Mouse (Mus musculus) midbrain, postnatal 0 days (tissue): ENCODE results near the gene Drg1. TPM values are rescaled to one million over a fixed set of nuclear protein-coding genes. Genes with fewer than 3 reads are reported as not detected.
A peak's percentile ranks its signal among the peaks of the same experiment; 100 is the strongest.
"Not testable (repeated sequence)": the region's sequence is repeated elsewhere in the genome, so short reads cannot be mapped to it uniquely, and the experiment has no call there.

Experiments used
- ATAC-seq: fragments of 200-750 bp; cut with Nextera tagmentation; 2 replicates; pipeline ENCODE4 v1.8.0; 2017; ENCODE audit warnings: moderate number of reproducible peaks, mild to moderate bottlenecking, moderate TSS enrichment, moderate library complexity; ENCODE audit not compliant: low FRiP score
- DNase-seq: peaks from one replicate; pipeline ENCODE4 v3.0.0-alpha.2; 2015; ENCODE audit warnings: low spot score
- H3K27ac ChIP-seq: fragments of 300-500 bp; sonication (generic); 2 replicates; pipeline ENCODE4 v1.5.1; 2014; ENCODE audit warnings: low read depth, mild to moderate bottlenecking, low read length, mixed read lengths
- H3K27me3 ChIP-seq: fragments of 300-500 bp; sonication (generic); 2 replicates; pipeline ENCODE4 v1.6.1; 2014; ENCODE audit warnings: low read length, control low read depth, mixed read lengths; ENCODE audit not compliant: insufficient read depth
- H3K36me3 ChIP-seq: fragments of 300-500 bp; sonication (generic); 2 replicates; pipeline ENCODE4 v1.6.1; 2014; ENCODE audit warnings: low read length, control low read depth, mixed read lengths; ENCODE audit not compliant: insufficient read depth
- H3K4me1 ChIP-seq: fragments of 300-500 bp; sonication (generic); 2 replicates; pipeline ENCODE4 v1.6.1; 2014; ENCODE audit warnings: mild to moderate bottlenecking, control low read depth, antibody characterized with exemption, low read length, mixed read lengths; ENCODE audit not compliant: insufficient read depth
- H3K4me2 ChIP-seq: fragments of 300-500 bp; sonication (generic); 2 replicates; pipeline ENCODE4 v1.6.1; 2014; ENCODE audit warnings: low read depth, mild to moderate bottlenecking, low read length, mixed read lengths; ENCODE audit not compliant: poor library complexity, severe bottlenecking
- H3K4me3 ChIP-seq: fragments of 300-500 bp; sonication (generic); 2 replicates; pipeline ENCODE4 v1.5.1; 2014; ENCODE audit warnings: low read depth, mild to moderate bottlenecking, low read length, moderate library complexity
- H3K9ac ChIP-seq: fragments of 300-500 bp; sonication (generic); replicated peaks from 2 replicates; pipeline ENCODE4 v1.6.1; 2014; ENCODE audit warnings: mild to moderate bottlenecking, low read length, moderate library complexity, mixed read lengths; ENCODE audit not compliant: poor library complexity, severe bottlenecking
- H3K9me3 ChIP-seq: fragments of 300-500 bp; sonication (generic); 2 replicates; pipeline ENCODE4 v1.6.1; 2016; ENCODE audit warnings: low read length, control low read depth
- WGBS: fragments of 180-500 bp; shearing (Covaris S2); extraction: QIAGEN DNeasy Blood & Tissue Kit; methylation state at CpG from one replicate; pipeline ENCODE4 v1.1.7; 2014; 5-methylcytosine and 5-hydroxymethylcytosine counted together
- polyA plus RNA-seq: library from polyadenylated mRNA; unstranded; fragments of >200 nt; fragmentation: Nextera tagmentation; extraction: Ambion mirVana; gene quantifications from 2 replicates; pipeline ENCODE4 v1.2.1, GENCODE M21; 2015
- total RNA-seq: library from RNA; depleted of rRNA; stranded (reverse); fragments of >200 nt; gene quantifications from 2 replicates; pipeline ENCODE4 v1.2.3, GENCODE M21; 2014

Gene Drg1
- total and polyA plus RNA-seq, 2 experiments from 2014 or later: 80.6 to 183 TPM

DNA sequence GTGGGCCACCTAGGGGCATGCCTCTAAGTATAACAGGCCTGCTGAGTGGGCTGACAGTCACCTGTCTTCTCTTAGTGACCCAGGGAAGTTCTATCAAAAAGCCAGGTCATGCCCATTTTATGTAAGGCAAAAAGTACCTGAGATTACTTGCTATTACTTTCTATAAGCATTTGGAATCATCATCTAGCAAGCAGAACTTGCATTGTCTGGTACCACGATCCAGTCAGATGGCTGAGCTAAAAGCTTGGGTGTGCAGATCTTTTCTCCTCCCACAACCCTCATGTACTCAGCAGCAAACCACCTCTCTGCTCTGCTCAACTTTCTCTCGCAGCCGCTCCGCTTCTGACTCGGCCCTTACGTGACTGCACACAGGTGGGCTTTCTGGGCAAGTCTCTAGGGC is 108.2 kb downstream of the Drg1 start:
- peaks cover 20% of the 10 kb centered on the region; the same call in 1 of the 2 replicates for H3K9me3 ChIP-seq
- WGBS: 94% methylated on average over 6 of the region's 6 CpGs
- not testable (repeated sequence) for H3K4me1 ChIP-seq, H3K4me3 ChIP-seq, H3K9ac ChIP-seq, H3K27ac ChIP-seq, H3K36me3 ChIP-seq, H3K4me2 ChIP-seq, ATAC-seq, H3K27me3 ChIP-seq, DNase-seq

DNA sequence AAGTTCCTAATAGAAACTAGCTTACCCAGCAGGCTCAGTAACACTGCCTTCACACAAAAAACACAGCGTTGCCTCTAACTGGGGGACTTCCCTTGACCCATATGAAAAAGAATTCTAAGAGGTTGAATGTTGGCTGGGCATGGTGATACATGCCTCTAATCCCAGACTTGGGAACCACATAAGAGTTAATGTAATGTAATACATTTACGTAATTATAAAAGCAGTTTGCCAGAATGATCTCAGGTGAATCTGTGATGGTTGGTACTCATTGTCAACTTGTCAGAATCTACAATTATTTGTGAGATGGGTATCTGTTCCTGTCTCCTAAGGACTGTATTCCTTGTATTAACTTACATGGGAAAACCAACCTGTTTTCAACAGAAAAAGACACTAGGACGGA is 109.2 kb downstream of the Drg1 start:
- not testable (repeated sequence) for H3K4me3 ChIP-seq, H3K27ac ChIP-seq, H3K27me3 ChIP-seq, H3K4me1 ChIP-seq, H3K4me2 ChIP-seq, DNase-seq, H3K9ac ChIP-seq, H3K36me3 ChIP-seq
- 94% methylated on average over 2 of the region's 3 CpGs for WGBS
- 0 out of 2 replicates have a peak, but pooled peaks have one; percentile 6 for ATAC-seq
- peaks cover 15% of the 10 kb centered on the region; the same call in 1 of the 2 replicates for H3K9me3 ChIP-seq

DNA sequence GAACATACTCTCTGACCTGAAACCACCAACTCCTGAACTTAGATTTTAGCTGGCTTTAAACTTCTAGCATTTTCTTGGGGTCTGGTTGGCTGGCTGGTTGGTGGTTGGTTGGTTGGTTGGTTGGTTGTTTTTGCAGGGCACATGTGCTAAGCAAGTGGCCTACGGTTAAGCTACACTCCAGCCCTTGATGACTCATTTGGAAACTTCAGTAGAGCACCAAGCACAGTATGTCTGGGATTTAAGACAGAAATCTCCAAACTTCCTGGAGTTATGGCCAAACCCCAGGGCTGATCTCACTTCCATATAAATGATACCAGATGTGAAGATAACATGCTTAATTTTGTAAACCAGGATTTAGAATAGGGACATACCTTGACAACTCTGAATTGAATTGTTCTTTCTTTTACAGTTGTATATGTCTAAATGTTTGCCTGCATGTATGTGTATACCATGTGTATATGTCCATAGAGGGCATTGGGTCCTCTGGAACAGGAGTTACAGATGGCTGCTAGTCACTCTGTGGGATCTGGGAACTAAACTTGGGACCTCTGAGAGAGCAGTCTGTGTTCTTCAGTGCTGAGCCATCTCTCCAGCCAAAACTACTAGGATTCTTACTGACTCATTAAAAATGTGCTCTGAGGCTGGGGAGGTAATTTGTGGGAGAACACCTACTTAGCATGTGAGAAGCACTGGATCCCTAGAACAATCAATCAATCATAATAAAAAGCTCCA is 112.4 kb downstream of the Drg1 start:
- not testable (repeated sequence) for H3K4me1 ChIP-seq, H3K9ac ChIP-seq, H3K4me3 ChIP-seq, H3K36me3 ChIP-seq, H3K27ac ChIP-seq, H3K27me3 ChIP-seq, H3K4me2 ChIP-seq
- DNase-seq (peak; percentile 30), ATAC-seq (peak; percentile 35)
- peaks cover 19% of the 10 kb centered on the region for H3K9me3 ChIP-seq
- WGBS: 82% methylated on average over 1 of the region's 1 CpGs

DNA sequence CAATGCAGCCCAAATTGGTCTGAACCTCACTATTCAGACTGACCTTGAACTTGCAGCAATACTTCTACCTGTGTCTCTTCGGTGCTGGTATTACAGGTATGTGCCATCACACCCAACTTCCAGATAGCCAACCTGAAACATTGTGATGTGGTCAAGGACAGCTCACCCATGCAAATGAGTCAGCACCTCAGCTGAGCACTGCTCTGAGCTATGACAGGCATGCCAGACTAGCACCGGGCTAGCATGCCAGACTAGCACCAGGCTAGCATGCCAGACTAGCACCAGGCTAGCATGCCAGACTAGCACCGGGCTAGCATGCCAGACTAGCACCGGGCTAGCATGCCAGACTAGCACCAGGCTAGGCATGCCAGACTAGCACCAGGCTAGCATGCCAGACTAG is 114.9 kb downstream of the Drg1 start:
- not testable (repeated sequence) for H3K36me3 ChIP-seq, H3K4me1 ChIP-seq, DNase-seq, H3K4me2 ChIP-seq, H3K27me3 ChIP-seq, H3K9ac ChIP-seq, H3K27ac ChIP-seq, H3K4me3 ChIP-seq
- peaks cover 15% of the 10 kb centered on the region for H3K9me3 ChIP-seq
- WGBS: 92% methylated on average over 4 of the region's 4 CpGs
- peak; percentile 28; the same call in 1 of the 2 replicates for ATAC-seq

DNA sequence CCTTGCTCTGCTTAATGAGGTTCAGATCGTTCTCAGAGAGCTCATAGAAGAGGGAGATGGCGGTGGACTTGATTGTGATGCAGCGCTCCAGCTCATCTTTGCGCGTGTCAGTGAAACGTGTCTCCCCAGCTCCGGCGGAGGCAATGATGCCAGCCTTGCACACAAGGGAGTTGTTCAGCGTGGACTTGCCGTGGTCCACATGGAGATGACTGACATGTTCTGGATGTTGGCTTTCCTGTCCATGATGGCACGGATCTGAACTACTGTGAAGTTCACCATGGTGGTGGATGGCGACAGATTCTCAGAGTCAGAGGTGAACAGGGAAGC is 115.6 kb downstream of the Drg1 start:
- not testable (repeated sequence) for H3K36me3 ChIP-seq, ATAC-seq, H3K9ac ChIP-seq, DNase-seq, H3K27ac ChIP-seq, H3K4me3 ChIP-seq, H3K4me2 ChIP-seq, H3K27me3 ChIP-seq, H3K4me1 ChIP-seq
- WGBS: 99% methylated on average over 12 of the region's 12 CpGs
- peaks cover 15% of the 10 kb centered on the region for H3K9me3 ChIP-seq

DNA sequence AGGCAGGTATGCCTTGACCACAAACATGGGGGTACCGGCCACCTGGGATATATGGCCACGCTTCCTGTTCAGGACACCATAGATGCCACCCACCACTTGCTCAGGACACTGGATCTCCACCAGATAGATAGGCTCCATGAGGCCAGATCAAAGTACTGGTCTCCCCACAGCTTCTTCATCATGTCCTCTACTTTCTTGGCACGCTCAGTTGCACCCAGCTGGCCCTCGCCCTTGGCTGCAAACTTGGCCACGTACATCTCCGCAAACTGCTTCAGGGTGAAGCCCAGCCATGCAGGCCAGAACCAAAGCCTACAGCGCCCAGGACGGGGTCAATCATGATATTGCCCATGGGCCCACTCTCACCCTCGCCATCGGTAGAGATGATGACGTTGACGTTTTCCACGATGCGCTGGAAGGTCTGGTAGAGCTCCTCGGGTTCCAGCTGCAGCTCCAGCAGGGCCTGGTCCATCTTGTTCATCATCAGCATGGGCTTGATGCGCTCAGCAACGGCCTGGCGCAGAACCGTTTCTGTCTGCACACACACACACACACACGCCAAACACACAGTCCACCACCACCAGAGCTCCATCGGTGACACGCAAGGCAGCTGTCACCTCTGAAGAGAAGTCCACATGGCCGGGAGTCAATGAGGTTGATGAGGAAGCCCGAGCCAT is 116.1 kb downstream of the Drg1 start:
- peaks cover 17% of the 10 kb centered on the region for H3K9me3 ChIP-seq
- ATAC-seq, H3K9ac ChIP-seq, H3K4me3 ChIP-seq, H3K36me3 ChIP-seq, H3K27ac ChIP-seq, H3K4me2 ChIP-seq, H3K27me3 ChIP-seq, DNase-seq, H3K4me1 ChIP-seq: not testable (repeated sequence)
- 94% methylated on average over 19 of the region's 24 CpGs for WGBS

DNA sequence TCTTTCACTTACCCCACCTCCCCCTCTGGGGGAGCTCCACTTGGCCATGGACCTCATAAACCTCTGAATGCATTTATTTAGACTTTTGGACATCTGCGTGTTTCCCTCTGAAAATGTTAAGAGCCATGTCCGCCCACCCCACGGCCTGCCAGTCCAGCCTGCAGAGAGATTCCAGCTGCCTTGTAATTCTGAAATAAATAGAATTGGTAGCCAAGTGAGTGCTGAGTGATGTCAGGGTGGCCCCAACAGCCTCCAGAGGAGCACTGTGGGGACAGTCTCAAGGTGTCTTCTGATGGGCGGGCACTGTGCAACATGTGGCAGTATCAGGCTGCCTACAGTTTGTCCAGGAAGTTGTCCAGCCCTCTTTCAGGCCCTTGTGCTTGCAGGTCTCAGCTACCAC is 116.7 kb downstream of the Drg1 start:
- not testable (repeated sequence) for H3K4me3 ChIP-seq, H3K4me2 ChIP-seq, DNase-seq, H3K36me3 ChIP-seq, H3K27me3 ChIP-seq, H3K27ac ChIP-seq, ATAC-seq, H3K4me1 ChIP-seq, H3K9ac ChIP-seq
- H3K9me3 ChIP-seq: peaks cover 17% of the 10 kb centered on the region
- WGBS: 92% methylated on average over 4 of the region's 4 CpGs

DNA sequence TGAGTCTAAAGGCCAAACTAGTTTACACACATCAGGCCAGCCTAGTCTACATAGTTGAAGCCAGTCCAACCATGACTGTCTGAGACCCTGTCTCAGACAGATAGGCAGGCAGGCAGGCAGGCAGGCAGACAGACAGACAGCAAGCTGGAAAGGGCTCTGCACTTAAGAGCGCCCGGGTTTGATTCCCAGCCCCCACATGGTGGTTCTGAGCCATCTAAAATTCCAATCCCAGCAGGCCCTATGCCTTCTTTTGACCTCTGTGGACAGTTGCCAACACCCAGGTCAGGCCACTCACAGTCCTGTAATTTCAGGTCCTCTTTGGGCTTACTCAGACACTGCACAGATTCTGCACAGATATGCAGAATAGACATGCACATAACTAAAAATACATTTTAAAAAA is 119.4 kb downstream of the Drg1 start:
- not testable (repeated sequence) for H3K36me3 ChIP-seq, H3K4me1 ChIP-seq, H3K27ac ChIP-seq, DNase-seq, H3K4me2 ChIP-seq, H3K27me3 ChIP-seq, ATAC-seq, H3K9ac ChIP-seq, H3K4me3 ChIP-seq, H3K9me3 ChIP-seq
- 87% methylated on average over 2 of the region's 2 CpGs for WGBS
